Mouse (Mus musculus) liver, embryonic 11.5 days (tissue): ENCODE data around the gene Nr4a1. TPM values are rescaled to one million over a fixed set of nuclear protein-coding genes. Genes with fewer than 3 reads are reported as not detected.

ENCODE experiments used
- ATAC-seq: fragments of 200-750 bp; cut with Nextera tagmentation; replicated peaks from 2 replicates; pipeline ENCODE4 v1.8.0; 2017; ENCODE audit warnings: moderate number of reproducible peaks, mild to moderate bottlenecking, moderate TSS enrichment, moderate library complexity; ENCODE audit not compliant: low FRiP score
- DNase-seq: peaks from one replicate; pipeline ENCODE4 v3.0.0-alpha.2; 2017; ENCODE audit warnings: low spot score
- H3K27ac ChIP-seq: fragments of 300-500 bp; sonication (generic); 2 replicates; pipeline ENCODE4 v1.5.1; 2014; ENCODE audit warnings: mild to moderate bottlenecking, low read depth, low read length, control low read depth
- H3K27me3 ChIP-seq: fragments of 300-500 bp; sonication (generic); replicated peaks from 2 replicates; pipeline ENCODE4 v1.6.1; 2014; ENCODE audit warnings: low read length, mixed read lengths; ENCODE audit not compliant: control insufficient read depth, insufficient read depth
- H3K36me3 ChIP-seq: fragments of 300-500 bp; sonication (generic); 2 replicates; pipeline ENCODE4 v1.6.1; 2014; ENCODE audit warnings: mild to moderate bottlenecking, low read length, moderate library complexity, mixed read lengths; ENCODE audit not compliant: control insufficient read depth, insufficient read depth
- H3K4me1 ChIP-seq: fragments of 300-500 bp; sonication (generic); replicated peaks from 2 replicates; pipeline ENCODE4 v1.6.1; 2014; ENCODE audit warnings: low read length, mixed read lengths; ENCODE audit not compliant: control insufficient read depth, insufficient read depth
- H3K4me2 ChIP-seq: fragments of 300-500 bp; sonication (generic); 2 replicates; pipeline ENCODE4 v1.6.1; 2014; ENCODE audit warnings: mild to moderate bottlenecking, control low read depth, moderate library complexity
- H3K4me3 ChIP-seq: fragments of 300-500 bp; sonication (generic); 2 replicates; pipeline ENCODE4 v1.5.1; 2014; ENCODE audit warnings: low read depth, low read length, control low read depth
- H3K9ac ChIP-seq: fragments of 300-500 bp; sonication (generic); 2 replicates; pipeline ENCODE4 v1.6.1; 2014; ENCODE audit warnings: low read depth, low read length, control low read depth
- H3K9me3 ChIP-seq: fragments of 300-500 bp; sonication (generic); 2 replicates; pipeline ENCODE4 v1.6.1; 2016; ENCODE audit warnings: low read length, inconsistent platforms, mixed read lengths; ENCODE audit not compliant: control insufficient read depth
- WGBS: fragments of 180-500 bp; shearing (Covaris S2); extraction: QIAGEN DNeasy Blood & Tissue Kit; methylation state at CpG from one replicate; pipeline ENCODE4 v1.1.7; 2014; 5-methylcytosine and 5-hydroxymethylcytosine counted together
- polyA plus RNA-seq: library from polyadenylated mRNA; unstranded; fragments of >200 nt; fragmentation: Nextera tagmentation; extraction: Ambion mirVana; gene quantifications from 2 replicates; pipeline ENCODE4 v1.2.1, GENCODE M21; 2014

Nr4a1 gene
- polyA plus RNA-seq, 1 experiment from 2014 or later: 2.4 TPM

- 37% methylated on average over 13 of the region's 13 CpGs for WGBS
- Histone ChIP-seq H3K27me3 (no peaks in the 10 kb centered on the region), H3K9ac (0 out of 2 replicates have a peak overlapping the region, but pooled peaks have one; percentile 2), H3K4me1 (peaks cover 19% of the 10 kb centered on the region), H3K4me3 (peak overlapping the region; percentile 37), H3K27ac (no peak overlapping the region), H3K9me3 (no peaks in the 10 kb centered on the region), H3K36me3 (no peaks in the 10 kb centered on the region), H3K4me2 (peak overlapping the region; percentile 60)
- no peak for ATAC-seq
- DNase-seq: no peak
These were observed 62.3 kb downstream of the Nr4a1 start for GRCm38 (mm10) chr15:101316279-101316912.

GRCm38 (mm10) chr15:101316913-101317813 is 63.1 kb downstream of the Nr4a1 start:
- Histone ChIP-seq H3K36me3 (no peaks in the 10 kb centered on the region), H3K27ac (peak overlapping the region; percentile 54; the same call in 1 of the 2 replicates), H3K4me2 (peak overlapping the region; percentile 60), H3K4me1 (peaks cover 21% of the 10 kb centered on the region), H3K9ac (no peak overlapping the region), H3K27me3 (no peaks in the 10 kb centered on the region), H3K4me3 (no peak overlapping the region), H3K9me3 (no peaks in the 10 kb centered on the region)
- DNase-seq (no peak), ATAC-seq (0 out of 2 replicates have a peak, but pooled peaks have one; percentile 16)
- WGBS: 50% methylated on average over 18 of the region's 18 CpGs

DNA sequence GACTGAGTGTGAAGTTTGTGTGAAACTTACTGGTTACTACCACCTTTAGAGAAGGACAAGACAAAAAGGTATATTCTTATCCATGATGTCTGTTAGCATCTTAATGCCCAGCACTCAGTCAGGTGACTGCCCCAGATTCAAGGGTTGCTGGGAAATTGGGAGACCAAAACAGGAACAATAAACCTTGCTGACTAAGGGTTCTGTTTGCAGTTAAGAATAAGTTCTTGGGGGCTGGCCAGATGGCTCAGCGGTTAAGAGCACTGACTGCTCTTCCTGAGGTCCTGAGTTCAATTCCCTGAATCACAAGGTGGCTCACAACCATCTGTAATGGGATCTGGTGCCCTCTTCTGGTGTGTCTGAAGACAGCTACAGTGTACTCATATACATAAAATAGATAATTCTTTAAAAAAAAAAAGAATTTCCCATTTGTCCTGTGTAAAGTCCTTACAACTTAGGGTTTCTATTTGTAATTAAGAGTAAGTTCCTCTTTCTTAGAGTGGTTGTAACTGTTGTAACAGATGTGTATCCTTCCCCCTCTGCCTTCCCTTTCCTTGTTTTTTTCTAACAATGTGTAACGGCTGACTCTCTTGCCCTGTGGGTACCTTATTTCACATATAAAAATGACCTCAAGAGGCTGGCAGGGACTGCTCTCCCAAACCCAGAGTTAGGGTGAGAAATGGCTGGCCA is 63.9 kb downstream of the Nr4a1 start:
- no peak overlapping the region for H3K4me3 ChIP-seq
- H3K4me2 ChIP-seq: 0 out of 2 replicates have a peak overlapping the region, but pooled peaks have one; percentile 24
- DNase-seq: no peak
- H3K36me3 ChIP-seq: no peaks in the 10 kb centered on the region
- peak overlapping the region; percentile 54; the same call in 1 of the 2 replicates for H3K27ac ChIP-seq
- H3K9me3 ChIP-seq: no peaks in the 10 kb centered on the region
- 54% methylated on average over 2 of the region's 2 CpGs for WGBS
- H3K27me3 ChIP-seq: 0 out of 2 replicates have a peak, but pooled peaks cover 3% of the 10 kb centered on the region
- no peak for ATAC-seq
- H3K4me1 ChIP-seq: peaks cover 21% of the 10 kb centered on the region
- no peak overlapping the region for H3K9ac ChIP-seq

GRCm38 (mm10) chr15:101318889-101319765 is 65.1 kb downstream of the Nr4a1 start:
- 0 out of 2 replicates have a peak, but pooled peaks cover 3% of the 10 kb centered on the region for H3K27me3 ChIP-seq
- H3K4me1 ChIP-seq: peaks cover 21% of the 10 kb centered on the region
- no peaks in the 10 kb centered on the region for H3K36me3 ChIP-seq
- WGBS: 54% methylated on average over 14 of the region's 14 CpGs
- H3K9me3 ChIP-seq: no peaks in the 10 kb centered on the region
- no peak overlapping the region for H3K9ac ChIP-seq
- DNase-seq: no peak
- H3K4me2 ChIP-seq: no peak overlapping the region
- H3K4me3 ChIP-seq: no peak overlapping the region
- no peak overlapping the region for H3K27ac ChIP-seq
- ATAC-seq: no peak

DNA sequence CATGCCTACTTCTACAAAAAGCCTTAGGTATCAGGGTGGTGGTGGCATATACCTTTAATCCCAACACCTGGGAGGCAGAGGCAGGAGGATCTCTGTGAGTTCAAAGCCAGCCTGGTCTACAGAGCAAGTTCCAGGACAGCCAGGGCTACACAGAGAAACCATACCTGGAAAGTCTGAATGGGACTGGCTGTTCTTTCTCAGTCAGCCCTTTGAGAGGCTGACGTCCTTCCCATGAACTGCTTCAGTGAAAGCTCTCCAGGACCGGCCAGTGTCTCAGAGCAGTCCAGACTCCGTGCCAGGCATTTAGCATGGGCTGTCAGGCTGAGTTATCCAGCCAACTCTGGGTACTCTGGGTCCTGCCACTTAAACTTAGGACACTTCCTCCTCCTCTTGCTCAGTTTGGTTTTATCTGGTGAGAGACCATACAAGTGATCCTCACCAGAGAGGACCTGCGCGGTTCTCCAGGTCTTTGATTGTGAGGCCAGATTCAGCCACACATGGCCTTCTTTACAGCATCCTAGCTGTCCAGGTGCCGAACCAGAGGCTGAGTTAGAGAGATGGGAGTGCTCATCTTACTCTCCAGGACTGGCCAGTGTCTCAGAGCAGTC is 66.0 kb downstream of the Nr4a1 start:
- Histone ChIP-seq H3K27me3 (0 out of 2 replicates have a peak, but pooled peaks cover 3% of the 10 kb centered on the region), H3K4me1 (peaks cover 21% of the 10 kb centered on the region), H3K9ac (no peak overlapping the region), H3K9me3 (no peaks in the 10 kb centered on the region), H3K27ac (no peak overlapping the region), H3K36me3 (no peaks in the 10 kb centered on the region), H3K4me3 (no peak overlapping the region), H3K4me2 (no peak overlapping the region)
- no peak for ATAC-seq
- DNase-seq: no peak
- WGBS: 51% methylated on average over 6 of the region's 6 CpGs

DNA sequence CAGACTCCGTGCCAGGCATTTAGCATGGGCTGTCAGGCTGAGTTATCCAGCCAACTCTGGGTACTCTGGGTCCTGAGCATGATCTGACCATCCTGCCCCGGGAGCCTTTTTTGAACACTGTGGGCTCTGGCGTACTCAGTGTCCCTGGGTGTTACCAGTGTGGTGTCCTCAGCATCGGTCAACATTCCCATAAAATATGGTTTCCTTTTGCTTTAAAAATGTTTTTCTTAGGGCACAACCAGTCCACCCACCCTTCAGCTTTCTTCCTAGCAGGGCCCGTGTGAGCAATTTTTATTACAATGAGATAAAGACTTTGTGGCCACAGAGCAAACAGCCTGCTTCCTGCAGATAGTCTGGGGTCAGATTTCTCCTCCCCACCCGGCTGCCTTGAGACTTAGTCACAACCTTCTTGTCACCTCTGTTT is 66.6 kb downstream of the Nr4a1 start:
- Histone ChIP-seq H3K4me3 (no peak overlapping the region), H3K27me3 (0 out of 2 replicates have a peak, but pooled peaks cover 3% of the 10 kb centered on the region), H3K27ac (no peak overlapping the region), H3K4me1 (peaks cover 21% of the 10 kb centered on the region), H3K4me2 (no peak overlapping the region), H3K9me3 (no peaks in the 10 kb centered on the region), H3K9ac (no peak overlapping the region), H3K36me3 (no peaks in the 10 kb centered on the region)
- DNase-seq (no peak), ATAC-seq (no peak)
- WGBS: 25% methylated on average over 6 of the region's 6 CpGs

DNA sequence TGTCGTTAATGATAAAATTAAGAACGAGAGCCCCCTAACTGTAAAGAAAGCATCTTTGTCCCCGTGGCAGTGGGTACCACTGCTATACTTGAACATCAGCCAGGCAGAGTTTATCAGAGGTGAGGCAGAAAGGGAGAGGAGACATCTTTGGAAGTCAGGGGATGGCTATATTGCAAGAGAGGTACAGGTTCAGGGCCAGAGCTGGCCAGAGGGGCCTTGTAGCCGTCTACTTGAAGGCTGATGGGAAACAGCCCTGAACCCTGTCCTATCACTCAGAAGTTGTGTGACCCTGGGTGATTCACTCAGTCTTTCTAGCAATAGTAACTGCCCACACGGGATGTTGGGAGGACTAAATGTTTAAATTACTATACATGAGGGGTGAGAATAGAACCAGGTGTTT is 67.1 kb downstream of the Nr4a1 start:
- DNase-seq: no peak
- Histone ChIP-seq H3K27ac (no peak overlapping the region), H3K4me1 (peaks cover 21% of the 10 kb centered on the region), H3K9ac (no peak overlapping the region), H3K27me3 (0 out of 2 replicates have a peak, but pooled peaks cover 3% of the 10 kb centered on the region), H3K9me3 (no peaks in the 10 kb centered on the region), H3K4me3 (no peak overlapping the region), H3K4me2 (no peak overlapping the region), H3K36me3 (no peaks in the 10 kb centered on the region)
- WGBS: 27% methylated on average over 5 of the region's 5 CpGs
- no peak for ATAC-seq
